Mouse (Mus musculus) hindbrain, embryonic 15.5 days (tissue): ENCODE measurements around the gene Ogdh. TPM values are rescaled to one million over a fixed set of nuclear protein-coding genes. Genes with fewer than 3 reads are reported as not detected.

ENCODE experiments used
- ATAC-seq: fragments of 200-750 bp; cut with Nextera tagmentation; 2 replicates; pipeline ENCODE4 v1.8.0; 2017; ENCODE audit warnings: low read depth, moderate number of reproducible peaks, moderate TSS enrichment; ENCODE audit not compliant: low FRiP score
- H3K27ac ChIP-seq: fragments of 300-500 bp; sonication (generic); replicated peaks from 2 replicates; pipeline ENCODE4 v1.5.1; 2015; ENCODE audit warnings: mild to moderate bottlenecking, inconsistent platforms
- H3K27me3 ChIP-seq: fragments of 300-500 bp; sonication (generic); 2 replicates; pipeline ENCODE4 v1.6.1; 2015; ENCODE audit warnings: control low read depth, inconsistent platforms
- H3K36me3 ChIP-seq: fragments of 300-500 bp; sonication (generic); 2 replicates; pipeline ENCODE4 v1.6.1; 2015; ENCODE audit warnings: control low read depth, inconsistent platforms
- H3K4me1 ChIP-seq: fragments of 300-500 bp; sonication (generic); replicated peaks from 2 replicates; pipeline ENCODE4 v1.6.1; 2015; ENCODE audit warnings: control low read depth, inconsistent platforms
- H3K4me2 ChIP-seq: fragments of 300-500 bp; sonication (generic); 2 replicates; pipeline ENCODE4 v1.6.1; 2015; ENCODE audit warnings: moderate library complexity, mild to moderate bottlenecking, inconsistent platforms
- H3K4me3 ChIP-seq: fragments of 300-500 bp; sonication (generic); 2 replicates; pipeline ENCODE4 v1.5.1; 2015; ENCODE audit warnings: mild to moderate bottlenecking, inconsistent platforms
- H3K9ac ChIP-seq: fragments of 300-500 bp; sonication (generic); 2 replicates; pipeline ENCODE4 v1.6.1; 2015; ENCODE audit warnings: inconsistent platforms
- H3K9me3 ChIP-seq: fragments of 300-500 bp; sonication (generic); 2 replicates; pipeline ENCODE4 v1.6.1; 2016; ENCODE audit warnings: control low read depth, inconsistent platforms
- whole genome bisulfite sequencing: fragments of 180-500 bp; shearing (Covaris S2); methylation state at CpG from one replicate; pipeline ENCODE4 v1.1.7; 2015; 5-methylcytosine and 5-hydroxymethylcytosine counted together
- polyA plus RNA-seq: library from polyadenylated mRNA; unstranded; fragments of >200 nt; fragmentation: Nextera tagmentation; extraction: Ambion mirVana; gene quantifications from 2 replicates; pipeline ENCODE4 v1.2.1, GENCODE M21; 2015

Ogdh gene
- polyA plus RNA-seq, 1 experiment from 2014 or later, result 133 TPM

DNA sequence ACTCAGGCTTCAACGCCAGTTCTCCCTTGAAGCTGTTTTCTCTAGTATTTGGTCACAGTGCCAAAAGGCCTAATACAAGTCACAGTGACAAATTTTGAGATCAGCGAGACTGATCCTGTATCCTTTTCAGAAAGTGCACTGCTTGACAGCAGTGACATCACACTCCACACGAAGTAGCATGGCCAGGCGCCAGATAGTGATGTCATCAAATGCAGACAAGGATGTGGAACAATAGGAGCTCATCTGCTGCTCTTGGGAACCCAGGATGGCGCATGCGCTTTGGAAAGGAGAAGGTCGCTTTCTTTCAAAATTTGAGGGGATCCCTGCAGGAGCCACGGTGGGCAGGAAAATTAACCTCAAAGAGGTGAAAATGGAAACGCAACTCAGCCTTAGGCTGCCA lies 81.4 kb downstream of the Ogdh start:
- Histone ChIP-seq H3K4me1 (no peaks in the 10 kb centered on the region), H3K36me3 (no peaks in the 10 kb centered on the region), H3K9ac (no peak overlapping the region), H3K27me3 (no peaks in the 10 kb centered on the region), H3K4me3 (no peak overlapping the region), H3K9me3 (no peaks in the 10 kb centered on the region), H3K4me2 (no peak overlapping the region), H3K27ac (no peak overlapping the region)
- 87% methylated on average over 9 of the region's 9 CpGs for WGBS
- ATAC-seq, result no peak

DNA sequence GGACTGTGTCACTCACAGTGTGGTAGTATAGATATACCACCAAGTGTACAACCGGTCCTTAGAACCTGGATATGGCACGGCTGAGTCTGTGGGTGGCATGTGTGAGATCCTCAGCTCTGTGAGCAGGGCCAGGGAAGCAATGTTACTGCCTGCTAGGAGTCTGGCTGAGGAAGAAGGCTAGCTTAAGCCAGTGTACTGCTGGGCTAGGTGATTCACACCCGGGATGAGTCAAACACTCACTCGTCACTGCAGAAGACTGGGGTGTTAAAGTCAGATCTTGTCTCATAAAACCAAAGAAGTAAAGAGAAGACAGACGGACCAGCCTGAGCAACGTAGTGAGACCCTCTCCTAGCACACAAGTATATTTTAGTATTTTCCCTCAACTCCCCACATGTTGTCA lies 89.5 kb downstream of the Ogdh start:
- Histone ChIP-seq H3K9ac (no peak overlapping the region), H3K4me3 (no peak overlapping the region), H3K4me2 (no peak overlapping the region), H3K9me3 (no peaks in the 10 kb centered on the region), H3K27me3 (no peaks in the 10 kb centered on the region), H3K27ac (no peak overlapping the region), H3K4me1 (no peaks in the 10 kb centered on the region), H3K36me3 (no peaks in the 10 kb centered on the region)
- no peak for ATAC-seq
- 93% methylated on average over 6 of the region's 6 CpGs for WGBS

GRCm38 (mm10) chr11:6388126-6388725 lies 96.8 kb downstream of the Ogdh start:
- H3K27ac ChIP-seq, result peak overlapping the region; percentile 94
- peaks cover 28% of the 10 kb centered on the region for H3K4me1 ChIP-seq
- no peak overlapping the region for H3K9ac ChIP-seq
- H3K36me3 ChIP-seq, result peaks cover 15% of the 10 kb centered on the region; the same call in 1 of the 2 replicates
- H3K27me3 ChIP-seq, result no peaks in the 10 kb centered on the region
- peak overlapping the region; percentile 60 for H3K4me2 ChIP-seq
- H3K4me3 ChIP-seq, result peak overlapping the region; percentile 67
- ATAC-seq, result no peak
- 86% methylated on average over 6 of the region's 6 CpGs for WGBS
- H3K9me3 ChIP-seq, result no peaks in the 10 kb centered on the region

DNA sequence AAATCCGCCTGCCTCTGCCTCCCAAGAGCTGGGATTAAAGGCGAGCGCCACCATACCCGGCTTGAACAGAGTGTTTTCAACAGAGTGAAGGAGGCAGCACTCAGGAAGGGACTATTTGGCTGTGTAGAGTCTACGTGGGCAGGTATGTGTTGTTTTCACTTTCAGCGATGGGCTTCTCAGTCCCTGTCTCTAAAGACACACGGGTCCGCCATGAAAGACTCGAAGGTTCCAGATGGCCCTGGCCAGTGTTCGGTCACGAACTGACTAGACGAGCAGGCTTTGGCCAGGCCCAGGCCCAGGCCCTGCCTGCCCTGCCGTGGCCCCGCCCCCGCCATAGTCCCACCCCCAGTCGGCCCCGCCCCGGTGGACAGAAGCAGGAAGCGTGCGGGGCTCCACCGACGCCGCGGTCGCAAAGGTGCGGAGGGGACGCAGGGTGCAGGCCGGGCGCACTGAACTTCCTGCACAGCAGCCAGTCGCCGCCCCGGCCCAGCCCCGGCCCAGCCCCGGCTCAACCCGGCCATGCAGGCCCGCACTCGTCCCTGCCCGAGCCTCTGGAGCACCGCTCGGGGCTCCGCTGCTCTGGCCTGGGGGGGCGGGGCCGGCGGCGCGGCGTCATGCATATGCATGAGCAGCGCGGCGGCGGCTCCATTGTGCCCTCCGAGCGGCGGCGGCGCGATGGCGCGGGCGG lies 97.4 kb downstream of the Ogdh start, which contains the start of gene Zmiz2:
Gene Zmiz2 (plus strand): TSS at position 349 of the 688 bp plus-strand sequence.
- Histone ChIP-seq H3K27ac (peak within 1 kb of the TSS; percentile 94), H3K9me3 (no peaks in the 10 kb centered on the region), H3K4me1 (peaks cover 31% of the 10 kb centered on the region), H3K9ac (peak within 1 kb of the TSS; percentile 79), H3K4me3 (peak within 1 kb of the TSS; percentile 67), H3K36me3 (peaks cover 15% of the 10 kb centered on the region; the same call in 1 of the 2 replicates), H3K27me3 (no peaks in the 10 kb centered on the region), H3K4me2 (peak within 1 kb of the TSS; percentile 60)
- WGBS, result 8% methylated on average over 35 of the region's 60 CpGs
- ATAC-seq, result peak; percentile 98

DNA sequence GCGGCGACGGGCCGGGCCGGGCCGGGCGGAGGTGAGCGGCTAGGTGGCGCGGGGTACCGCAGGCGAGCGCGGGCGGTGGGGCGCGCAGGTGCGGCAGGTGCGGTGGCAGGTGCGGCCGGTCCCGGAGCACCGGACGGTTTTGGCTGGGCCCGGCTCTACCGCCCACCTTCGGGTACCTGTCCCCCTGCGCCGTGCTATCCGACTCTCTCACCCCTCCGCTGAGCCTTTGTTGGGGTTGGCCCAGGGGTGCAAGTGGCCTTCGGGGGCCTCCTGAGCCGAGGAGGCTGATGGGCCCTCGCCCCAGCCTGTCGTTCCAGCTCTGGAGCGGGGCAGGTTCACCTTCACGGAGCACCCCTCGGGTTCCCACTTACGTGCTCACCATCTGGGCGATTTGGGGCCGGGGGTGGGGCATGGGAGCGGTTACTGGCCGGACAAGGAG lies 98.1 kb downstream of the Ogdh start:
- no peaks in the 10 kb centered on the region for H3K9me3 ChIP-seq
- H3K27me3 ChIP-seq, result no peaks in the 10 kb centered on the region
- H3K4me2 ChIP-seq, result peak overlapping the region; percentile 60
- peaks cover 34% of the 10 kb centered on the region for H3K4me1 ChIP-seq
- WGBS, result under 1% methylated on average over 19 of the region's 43 CpGs
- peak; percentile 50 for ATAC-seq
- peak overlapping the region; percentile 74 for H3K27ac ChIP-seq
- H3K9ac ChIP-seq, result peak overlapping the region; percentile 79
- H3K36me3 ChIP-seq, result peaks cover 15% of the 10 kb centered on the region; the same call in 1 of the 2 replicates
- peak overlapping the region; percentile 67 for H3K4me3 ChIP-seq

DNA sequence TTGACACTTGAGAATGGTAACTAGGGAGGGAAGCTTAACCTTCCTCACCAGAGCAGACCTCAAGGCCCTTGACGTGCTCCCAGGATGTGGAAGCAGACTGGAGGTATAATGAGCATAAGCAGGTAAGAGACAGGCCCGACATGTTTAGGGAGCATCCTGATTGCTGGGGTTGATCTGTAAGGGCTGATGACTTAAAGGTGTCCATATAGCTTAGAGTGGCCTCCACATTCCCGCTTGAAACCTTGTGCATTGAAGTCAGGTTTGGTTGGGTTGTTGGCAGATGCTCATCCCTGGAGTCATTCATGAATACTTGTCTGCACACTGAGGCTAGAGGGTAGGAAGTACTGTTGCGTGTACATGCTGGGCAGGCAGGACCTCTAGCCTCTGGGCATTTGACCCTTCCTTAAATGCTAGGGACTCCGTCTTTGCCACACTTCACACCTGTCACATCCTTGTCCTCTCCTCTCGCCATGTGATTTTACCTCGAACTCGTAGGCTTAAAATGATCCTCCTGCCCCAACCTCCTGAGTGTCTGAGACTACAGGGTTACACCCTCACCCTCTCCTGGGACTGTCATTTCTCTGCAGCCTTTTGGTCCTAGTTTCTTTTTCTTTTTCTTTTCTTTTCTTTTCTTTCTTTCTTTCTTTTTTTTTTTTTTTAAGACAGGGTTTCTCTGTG lies 99.1 kb downstream of the Ogdh start:
- Histone ChIP-seq H3K27ac (no peak overlapping the region), H3K9me3 (no peaks in the 10 kb centered on the region), H3K4me1 (peaks cover 34% of the 10 kb centered on the region), H3K4me2 (peak overlapping the region; percentile 60), H3K9ac (peak overlapping the region; percentile 79), H3K4me3 (peak overlapping the region; percentile 67), H3K36me3 (peaks cover 15% of the 10 kb centered on the region; the same call in 1 of the 2 replicates), H3K27me3 (no peaks in the 10 kb centered on the region)
- no peak for ATAC-seq
- 83% methylated on average over 8 of the region's 8 CpGs for WGBS

DNA sequence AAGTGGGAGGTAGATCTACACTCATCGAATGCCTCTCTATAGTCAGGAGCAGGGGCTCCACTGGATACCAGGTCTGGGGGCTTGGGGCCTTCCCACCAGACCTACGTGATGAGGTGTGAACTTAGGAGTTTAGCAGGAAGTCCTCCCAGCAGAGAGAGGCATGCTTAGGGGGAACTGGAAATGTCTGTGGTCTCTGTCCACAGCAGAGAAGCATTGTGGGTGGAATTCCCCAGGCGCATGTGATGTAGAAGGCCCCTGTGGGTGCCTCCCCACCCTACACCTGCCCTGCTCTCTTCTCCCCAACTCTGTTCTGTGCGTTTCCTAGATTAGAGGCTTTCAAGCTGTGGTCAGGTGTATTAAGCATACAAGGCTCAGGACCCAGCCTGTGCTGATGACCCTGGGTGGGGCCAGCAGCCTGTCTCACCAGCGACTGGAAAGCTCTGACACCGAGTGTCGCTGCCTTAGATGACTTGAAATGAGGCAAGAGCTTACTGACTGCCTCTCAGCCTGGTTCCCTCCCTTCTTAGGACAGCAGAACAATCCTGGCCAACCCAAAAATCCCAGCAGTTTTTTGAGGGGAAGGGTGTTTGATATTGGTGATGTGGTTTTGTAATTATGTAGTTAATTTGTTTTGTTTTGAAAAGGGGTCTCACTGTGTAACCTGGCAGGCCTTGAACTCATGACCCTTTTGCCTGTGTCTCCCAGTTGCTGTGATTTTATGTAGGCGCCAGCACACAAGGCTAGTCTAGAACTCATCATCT lies 100.3 kb downstream of the Ogdh start:
- Histone ChIP-seq H3K4me2 (no peak overlapping the region), H3K4me1 (peaks cover 34% of the 10 kb centered on the region)

DNA sequence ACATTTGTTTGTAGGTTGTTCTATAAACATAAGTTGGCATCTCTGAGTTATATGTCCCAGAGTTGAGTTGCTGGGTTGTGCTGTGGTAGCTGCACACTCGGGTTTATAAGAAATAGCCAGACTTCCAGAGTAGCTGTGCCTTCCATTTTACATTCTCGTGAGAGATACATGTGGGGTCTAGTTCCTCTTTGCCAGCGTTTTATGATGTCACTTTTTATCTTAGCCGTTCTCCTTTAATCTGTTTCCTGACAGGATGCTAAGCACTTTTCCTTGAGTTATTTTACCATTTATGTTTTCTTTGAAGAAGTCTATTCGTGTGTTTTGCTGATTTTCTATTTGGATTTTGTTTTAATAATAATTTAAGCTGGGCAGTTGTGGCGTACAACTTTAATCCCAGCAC lies 101.4 kb downstream of the Ogdh start:
- Histone ChIP-seq H3K9me3 (no peaks in the 10 kb centered on the region), H3K27ac (no peak overlapping the region), H3K36me3 (peaks cover 35% of the 10 kb centered on the region), H3K9ac (no peak overlapping the region), H3K4me2 (no peak overlapping the region), H3K4me3 (no peak overlapping the region), H3K27me3 (no peaks in the 10 kb centered on the region), H3K4me1 (peaks cover 34% of the 10 kb centered on the region)
- 91% methylated on average over 6 of the region's 6 CpGs for WGBS
- no peak for ATAC-seq

More for the DNA sequence above, 100.3 kb downstream of the Ogdh start:
- Histone ChIP-seq H3K9me3 (no peaks in the 10 kb centered on the region), H3K9ac (no peak overlapping the region), H3K4me3 (no peak overlapping the region), H3K27ac (no peak overlapping the region), H3K27me3 (no peaks in the 10 kb centered on the region), H3K36me3 (peaks cover 24% of the 10 kb centered on the region)
- no peak for ATAC-seq
- 93% methylated on average over 8 of the region's 8 CpGs for WGBS

DNA sequence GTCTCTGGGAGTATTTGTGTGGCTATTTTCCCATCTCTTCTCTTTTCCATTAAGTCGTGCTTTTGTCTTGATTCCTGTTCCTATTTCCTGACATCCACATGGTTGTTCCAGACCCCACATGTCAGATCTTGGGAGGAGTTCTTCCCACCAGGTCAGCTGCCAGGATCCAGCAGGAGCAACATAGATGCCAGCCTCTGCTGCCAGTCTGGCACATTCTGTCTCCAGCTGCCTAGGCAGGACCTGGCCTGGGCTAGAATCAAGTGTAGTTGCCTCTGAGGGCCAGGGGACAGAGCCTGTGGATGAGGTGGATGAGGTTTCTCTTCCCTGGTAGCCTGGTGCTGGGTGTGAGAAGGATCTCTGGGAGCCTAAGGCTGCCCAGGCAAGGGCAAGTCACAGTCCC lies 102.4 kb downstream of the Ogdh start:
- Histone ChIP-seq H3K27me3 (no peaks in the 10 kb centered on the region), H3K4me3 (no peak overlapping the region), H3K27ac (no peak overlapping the region), H3K9ac (no peak overlapping the region), H3K4me1 (peaks cover 34% of the 10 kb centered on the region), H3K9me3 (no peaks in the 10 kb centered on the region), H3K36me3 (peaks cover 44% of the 10 kb centered on the region), H3K4me2 (no peak overlapping the region)
- WGBS, result 65% methylated on average over 1 of the region's 1 CpGs
- no peak for ATAC-seq

GRCm38 (mm10) chr11:6395565-6395964 lies 104.1 kb downstream of the Ogdh start:
- Histone ChIP-seq H3K27ac (no peak overlapping the region), H3K4me1 (peaks cover 28% of the 10 kb centered on the region), H3K4me2 (no peak overlapping the region), H3K27me3 (no peaks in the 10 kb centered on the region), H3K4me3 (no peak overlapping the region), H3K9ac (no peak overlapping the region), H3K36me3 (peaks cover 60% of the 10 kb centered on the region), H3K9me3 (no peaks in the 10 kb centered on the region)
- WGBS, result 65% methylated on average over 5 of the region's 5 CpGs
- no peak for ATAC-seq

DNA sequence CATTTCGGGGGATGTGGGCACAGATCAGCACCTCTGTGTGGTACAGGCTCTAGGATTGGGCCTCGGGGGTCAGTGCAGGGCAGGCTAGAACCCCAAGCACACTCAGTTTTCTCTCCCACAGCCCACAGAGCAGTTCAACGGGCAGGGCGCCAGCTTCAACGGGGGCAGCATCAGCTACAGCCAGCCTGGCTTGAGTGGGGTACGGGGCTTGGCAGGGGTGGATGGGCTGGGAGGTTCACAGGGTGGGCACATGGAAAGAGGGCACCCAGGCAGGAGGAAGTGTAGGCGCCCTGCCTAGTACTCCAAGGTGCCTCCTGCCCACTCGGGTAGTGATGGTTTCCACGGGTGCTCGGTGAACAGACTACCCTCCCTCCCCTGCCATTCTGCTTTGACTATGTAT lies 106.7 kb downstream of the Ogdh start:
- ATAC-seq, result no peak
- Histone ChIP-seq H3K9me3 (no peaks in the 10 kb centered on the region), H3K27me3 (no peaks in the 10 kb centered on the region), H3K36me3 (peaks cover 71% of the 10 kb centered on the region), H3K27ac (no peak overlapping the region), H3K9ac (no peak overlapping the region), H3K4me2 (no peak overlapping the region), H3K4me1 (peaks cover 6% of the 10 kb centered on the region), H3K4me3 (no peak overlapping the region)
- WGBS, result 94% methylated on average over 10 of the region's 10 CpGs
